Mouse (Mus musculus): ENCODE measurements around the gene Vps9d1. TPM values are rescaled to one million over a fixed set of nuclear protein-coding genes. Genes with fewer than 3 reads are reported as not detected.
"Not testable (repeated sequence)": the region's sequence is repeated elsewhere in the genome, so short reads cannot be mapped to it uniquely, and the experiment has no call there.

Gene Vps9d1
- 10 to 100 TPM; 27.8 to 31.5 TPM for total RNA-seq (2021)
- long read RNA-seq, experiment 1, transcript Vps9d1-203 (15 exons, 2,952 nt), result major isoform, 7 of 15 reads
- long read RNA-seq, experiment 1, partial matches to known transcripts, result 3 of 15 reads
- long read RNA-seq, experiment 1, other reads (novel, unspliced or antisense), result 4 of 15 reads
- long read RNA-seq, experiment 2, transcript Vps9d1-203 (15 exons, 2,952 nt), result major isoform, 5 of 12 reads
- long read RNA-seq, experiment 2, partial matches to known transcripts, result 4 of 12 reads
- long read RNA-seq, experiment 2, other reads (novel, unspliced or antisense), result 3 of 12 reads

- DNase-seq, result peak; percentile 88 to 91
These were observed at the start of gene Vps9d1, which contains the start of gene Zfp276 for GRCm38 (mm10) chr8:123254099-123254885. Gene Vps9d1 (minus strand): TSS chr8:123254348. Gene Zfp276 (plus strand): TSS chr8:123254195.

- DNase-seq, result no peak
These were observed 44.2 kb upstream of the Vps9d1 start for GRCm38 (mm10) chr8:123298301-123298700.

GRCm38 (mm10) chr8:123292785-123293184 is 38.6 kb upstream of the Vps9d1 start:
- DNase-seq, result no peak

- DNase-seq, result no peak
These were observed 38.1 kb upstream of the Vps9d1 start for GRCm38 (mm10) chr8:123292281-123292680.

GRCm38 (mm10) chr8:123291716-123292115 is 37.6 kb upstream of the Vps9d1 start:
- DNase-seq, result peak; percentile 65 to 84

- DNase-seq, result peak; percentile 37 to 42
These were observed 36.5 kb upstream of the Vps9d1 start for GRCm38 (mm10) chr8:123290679-123291078.

- peak in 1 of 2 experiments; percentile 51 for DNase-seq
These were observed 36.0 kb upstream of the Vps9d1 start for GRCm38 (mm10) chr8:123290166-123290565.

GRCm38 (mm10) chr8:123287362-123287761 is 33.2 kb upstream of the Vps9d1 start:
- DNase-seq, result no peak

- no peak for DNase-seq
These were observed 30.3 kb upstream of the Vps9d1 start for GRCm38 (mm10) chr8:123284493-123284892.

GRCm38 (mm10) chr8:123283991-123284390 is 29.8 kb upstream of the Vps9d1 start:
- no peak for DNase-seq

GRCm38 (mm10) chr8:123282994-123283393 is 28.8 kb upstream of the Vps9d1 start:
- DNase-seq, result not testable (repeated sequence)

GRCm38 (mm10) chr8:123280302-123281094 is 26.4 kb upstream of the Vps9d1 start:
- no peak for DNase-seq

GRCm38 (mm10) chr8:123279828-123280227 is 25.7 kb upstream of the Vps9d1 start:
- DNase-seq, result no peak

- DNase-seq, result no peak
These were observed 24.3 kb upstream of the Vps9d1 start for GRCm38 (mm10) chr8:123278445-123278844.

- DNase-seq, result no peak
These were observed 20.9 kb upstream of the Vps9d1 start for GRCm38 (mm10) chr8:123275096-123275495.

GRCm38 (mm10) chr8:123274447-123274846 is 20.3 kb upstream of the Vps9d1 start:
- DNase-seq, result no peak

- no peak for DNase-seq
These were observed 17.8 kb upstream of the Vps9d1 start for GRCm38 (mm10) chr8:123271901-123272300.

GRCm38 (mm10) chr8:123271147-123271546 is 17.0 kb upstream of the Vps9d1 start:
- no peak for DNase-seq

- DNase-seq, result no peak
These were observed 13.9 kb upstream of the Vps9d1 start for GRCm38 (mm10) chr8:123267926-123268656.

- DNase-seq, result not testable (repeated sequence)
These were observed 3.4 kb upstream of the Vps9d1 start for GRCm38 (mm10) chr8:123257593-123257992.

GRCm38 (mm10) chr8:123257114-123257513 is 3.0 kb upstream of the Vps9d1 start:
- no peak for DNase-seq

GRCm38 (mm10) chr8:123255170-123255569 is 1.0 kb upstream of the Vps9d1 start:
- no peak for DNase-seq
